Mouse (Mus musculus) forebrain, embryonic 13.5 days (tissue): ENCODE results near the gene Dtnbp1. TPM values are rescaled to one million over a fixed set of nuclear protein-coding genes. Genes with fewer than 3 reads are reported as not detected.

Source experiments
- ATAC-seq: fragments of 200-750 bp; cut with Nextera tagmentation; 2 replicates; pipeline ENCODE4 v1.8.0; 2017
- H3K27ac ChIP-seq: fragments of 300-500 bp; sonication (generic); 2 replicates; pipeline ENCODE4 v1.5.1; 2015; ENCODE audit warnings: inconsistent platforms, mild to moderate bottlenecking, moderate library complexity
- H3K27me3 ChIP-seq: fragments of 300-500 bp; sonication (generic); 2 replicates; pipeline ENCODE4 v1.6.1; 2015; ENCODE audit warnings: mild to moderate bottlenecking, inconsistent platforms
- H3K36me3 ChIP-seq: fragments of 300-500 bp; sonication (generic); 2 replicates; pipeline ENCODE4 v1.6.1; 2015; ENCODE audit warnings: mild to moderate bottlenecking, inconsistent platforms; ENCODE audit not compliant: poor library complexity, severe bottlenecking
- H3K4me1 ChIP-seq: fragments of 300-500 bp; sonication (generic); 2 replicates; pipeline ENCODE4 v1.6.1; 2015; ENCODE audit warnings: inconsistent platforms
- H3K4me2 ChIP-seq: fragments of 300-500 bp; sonication (generic); 2 replicates; pipeline ENCODE4 v1.6.1; 2015; ENCODE audit warnings: inconsistent platforms, mild to moderate bottlenecking, moderate library complexity
- H3K4me3 ChIP-seq: fragments of 300-500 bp; sonication (generic); 2 replicates; pipeline ENCODE4 v1.5.1; 2015; ENCODE audit warnings: mild to moderate bottlenecking, inconsistent platforms
- H3K9ac ChIP-seq: fragments of 300-500 bp; sonication (generic); 2 replicates; pipeline ENCODE4 v1.6.1; 2015; ENCODE audit warnings: mild to moderate bottlenecking, inconsistent platforms
- H3K9me3 ChIP-seq: fragments of 300-500 bp; sonication (generic); replicated peaks from 2 replicates; pipeline ENCODE4 v1.6.1; 2016; ENCODE audit warnings: inconsistent platforms
- WGBS: fragments of 180-500 bp; shearing (Covaris S2); methylation state at CpG from one replicate; pipeline ENCODE4 v1.1.7; 2015; 5-methylcytosine and 5-hydroxymethylcytosine counted together
- polyA plus RNA-seq: library from polyadenylated mRNA; unstranded; fragments of >200 nt; fragmentation: Nextera tagmentation; extraction: Ambion mirVana; gene quantifications from 2 replicates; pipeline ENCODE4 v1.2.1, GENCODE M21; 2015

Dtnbp1 gene
- polyA plus RNA-seq, 1 experiment from 2014 or later, result 95.4 TPM

- Histone ChIP-seq H3K27me3 (no peaks in the 10 kb centered on the region), H3K4me3 (no peak overlapping the region), H3K36me3 (peaks cover 95% of the 10 kb centered on the region), H3K9ac (no peak overlapping the region), H3K4me2 (no peak overlapping the region), H3K4me1 (peaks cover 14% of the 10 kb centered on the region), H3K27ac (no peak overlapping the region), H3K9me3 (no peaks in the 10 kb centered on the region)
- no peak for ATAC-seq
- 92% methylated on average over 5 of the region's 5 CpGs for WGBS
These were observed 86.6 kb downstream of the Dtnbp1 start for GRCm38 (mm10) chr13:44915382-44915781.

- no peak overlapping the region for H3K4me3 ChIP-seq
- peaks cover 14% of the 10 kb centered on the region for H3K4me1 ChIP-seq
- no peak overlapping the region for H3K27ac ChIP-seq
- no peaks in the 10 kb centered on the region for H3K9me3 ChIP-seq
- no peak overlapping the region for H3K4me2 ChIP-seq
- WGBS, result 61% methylated on average over 7 of the region's 7 CpGs
- peaks cover 89% of the 10 kb centered on the region for H3K36me3 ChIP-seq
- H3K27me3 ChIP-seq, result no peaks in the 10 kb centered on the region
- no peak overlapping the region for H3K9ac ChIP-seq
- 0 out of 2 replicates have a peak, but pooled peaks have one; percentile 31 for ATAC-seq
These were observed 88.4 kb downstream of the Dtnbp1 start for GRCm38 (mm10) chr13:44913560-44913959.

- Histone ChIP-seq H3K9ac (no peak overlapping the region), H3K4me3 (no peak overlapping the region), H3K4me2 (no peak overlapping the region), H3K36me3 (peaks cover 88% of the 10 kb centered on the region), H3K4me1 (peaks cover 17% of the 10 kb centered on the region), H3K27ac (peak overlapping the region; percentile 14; the same call in 1 of the 2 replicates), H3K9me3 (no peaks in the 10 kb centered on the region), H3K27me3 (no peaks in the 10 kb centered on the region)
- no peak for ATAC-seq
- 84% methylated on average over 2 of the region's 2 CpGs for WGBS
These were observed 89.1 kb downstream of the Dtnbp1 start for GRCm38 (mm10) chr13:44912851-44913250.

- no peak for ATAC-seq
- H3K36me3 ChIP-seq, result peaks cover 66% of the 10 kb centered on the region
- H3K4me1 ChIP-seq, result peaks cover 28% of the 10 kb centered on the region
- H3K9me3 ChIP-seq, result no peaks in the 10 kb centered on the region
- WGBS, result 11% methylated on average over 1 of the region's 1 CpGs
- no peak overlapping the region for H3K9ac ChIP-seq
- H3K4me2 ChIP-seq, result no peak overlapping the region
- no peak overlapping the region for H3K4me3 ChIP-seq
- H3K27ac ChIP-seq, result no peak overlapping the region
- H3K27me3 ChIP-seq, result no peaks in the 10 kb centered on the region
These were observed 93.2 kb downstream of the Dtnbp1 start for GRCm38 (mm10) chr13:44908790-44909189.

- Histone ChIP-seq H3K4me1 (peaks cover 24% of the 10 kb centered on the region), H3K4me2 (no peak overlapping the region), H3K9me3 (no peaks in the 10 kb centered on the region), H3K36me3 (peaks cover 64% of the 10 kb centered on the region), H3K27me3 (no peaks in the 10 kb centered on the region), H3K4me3 (no peak overlapping the region), H3K9ac (no peak overlapping the region), H3K27ac (peak overlapping the region; percentile 77)
- WGBS, result 16% methylated on average over 6 of the region's 6 CpGs
- ATAC-seq, result peak; percentile 97
These were observed 94.2 kb downstream of the Dtnbp1 start for GRCm38 (mm10) chr13:44907702-44908101.

GRCm38 (mm10) chr13:44906141-44906540 is 95.8 kb downstream of the Dtnbp1 start:
- Histone ChIP-seq H3K36me3 (peaks cover 63% of the 10 kb centered on the region), H3K4me2 (no peak overlapping the region), H3K4me3 (no peak overlapping the region), H3K4me1 (peaks cover 19% of the 10 kb centered on the region), H3K9ac (no peak overlapping the region), H3K27me3 (no peaks in the 10 kb centered on the region), H3K9me3 (no peaks in the 10 kb centered on the region), H3K27ac (no peak overlapping the region)
- 92% methylated on average over 11 of the region's 11 CpGs for WGBS
- no peak for ATAC-seq

- Histone ChIP-seq H3K9me3 (no peaks in the 10 kb centered on the region), H3K27me3 (no peaks in the 10 kb centered on the region), H3K4me2 (no peak overlapping the region), H3K4me1 (peaks cover 19% of the 10 kb centered on the region), H3K4me3 (no peak overlapping the region), H3K27ac (no peak overlapping the region), H3K9ac (no peak overlapping the region), H3K36me3 (peaks cover 50% of the 10 kb centered on the region)
- 64% methylated on average over 1 of the region's 1 CpGs for WGBS
- ATAC-seq, result no peak
These were observed 97.7 kb downstream of the Dtnbp1 start for GRCm38 (mm10) chr13:44904271-44904670.

GRCm38 (mm10) chr13:44903416-44903815 is 98.5 kb downstream of the Dtnbp1 start:
- Histone ChIP-seq H3K4me3 (no peak overlapping the region), H3K36me3 (peaks cover 56% of the 10 kb centered on the region)
- ATAC-seq, result no peak

GRCm38 (mm10) chr13:44902299-44902698 is 99.6 kb downstream of the Dtnbp1 start:
- no peak for ATAC-seq
- no peak overlapping the region for H3K9ac ChIP-seq
- H3K4me2 ChIP-seq, result no peak overlapping the region
- WGBS, result 98% methylated on average over 6 of the region's 6 CpGs
- peaks cover 5% of the 10 kb centered on the region for H3K4me1 ChIP-seq
- no peak overlapping the region for H3K4me3 ChIP-seq
- peaks cover 56% of the 10 kb centered on the region for H3K36me3 ChIP-seq
- H3K9me3 ChIP-seq, result no peaks in the 10 kb centered on the region
- H3K27me3 ChIP-seq, result no peaks in the 10 kb centered on the region
- H3K27ac ChIP-seq, result no peak overlapping the region

More at GRCm38 (mm10) chr13:44903416-44903815, 98.5 kb downstream of the Dtnbp1 start:
- Histone ChIP-seq H3K9ac (no peak overlapping the region), H3K9me3 (no peaks in the 10 kb centered on the region), H3K27me3 (no peaks in the 10 kb centered on the region), H3K4me2 (no peak overlapping the region), H3K27ac (no peak overlapping the region), H3K4me1 (peaks cover 16% of the 10 kb centered on the region)

- no peaks in the 10 kb centered on the region for H3K9me3 ChIP-seq
- peaks cover 38% of the 10 kb centered on the region for H3K36me3 ChIP-seq
- H3K4me1 ChIP-seq, result peaks cover 28% of the 10 kb centered on the region
- H3K4me2 ChIP-seq, result no peak overlapping the region
- H3K27me3 ChIP-seq, result no peaks in the 10 kb centered on the region
- H3K4me3 ChIP-seq, result no peak overlapping the region
- WGBS, result 93% methylated on average over 12 of the region's 12 CpGs
- no peak overlapping the region for H3K27ac ChIP-seq
- H3K9ac ChIP-seq, result no peak overlapping the region
- no peak for ATAC-seq
These were observed 105.7 kb downstream of the Dtnbp1 start for GRCm38 (mm10) chr13:44896211-44896610.

- no peak overlapping the region for H3K4me2 ChIP-seq
- no peaks in the 10 kb centered on the region for H3K27me3 ChIP-seq
- H3K27ac ChIP-seq, result no peak overlapping the region
- H3K4me3 ChIP-seq, result no peak overlapping the region
- H3K4me1 ChIP-seq, result peaks cover 38% of the 10 kb centered on the region
- H3K9me3 ChIP-seq, result no peaks in the 10 kb centered on the region
- H3K36me3 ChIP-seq, result peaks cover 11% of the 10 kb centered on the region
- H3K9ac ChIP-seq, result no peak overlapping the region
- ATAC-seq, result peak; percentile 61; the same call in 1 of the 2 replicates
- 13% methylated on average over 5 of the region's 5 CpGs for WGBS
These were observed 109.9 kb downstream of the Dtnbp1 start for GRCm38 (mm10) chr13:44891813-44892730.

- WGBS, result 45% methylated on average over 2 of the region's 2 CpGs
- Histone ChIP-seq H3K4me3 (no peak overlapping the region), H3K4me1 (peaks cover 38% of the 10 kb centered on the region), H3K9ac (no peak overlapping the region), H3K4me2 (no peak overlapping the region), H3K36me3 (peaks cover 3% of the 10 kb centered on the region; the same call in 1 of the 2 replicates), H3K9me3 (no peaks in the 10 kb centered on the region), H3K27me3 (no peaks in the 10 kb centered on the region), H3K27ac (no peak overlapping the region)
- no peak for ATAC-seq
These were observed 111.3 kb downstream of the Dtnbp1 start for GRCm38 (mm10) chr13:44890612-44891011.
